Comparison of ENCODE assay signal across 7 mouse cellular contexts in genomic region chr6:18029746-18030656, GRCm38 (mm10). TPM values are rescaled to one million over a fixed set of nuclear protein-coding genes. Genes with fewer than 3 reads are reported as not detected.
A peak's percentile ranks its signal among the peaks of the same experiment; 100 is the strongest.
DNase-seq lines count a peak whose midpoint lies in the region; ATAC-seq and TF ChIP-seq lines count a peak whose summit lies in the region.

TSS of gene Wnt2 (minus strand) at chr6:18030585.

- peak; percentile 36 to 52 for DNase-seq in left cerebral cortex, postnatal 25 days (ENCODE audit: low spot score in 2 of 2)
- no peak for DNase-seq in left cerebral cortex, adult 11 months (ENCODE audit: low spot score)
- peak; percentile 40 for DNase-seq in embryo, embryonic 10 days (ENCODE audit: low spot score)
- peak; percentile 60 for DNase-seq in limb, embryonic 11.5 days (ENCODE audit: low spot score)
- peak; percentile 9 for DNase-seq in midbrain, postnatal 0 days (ENCODE audit: low spot score)
- no peak for DNase-seq in thymus, adult 18-20 months

- peak within 1 kb of the TSS; percentile 88 for H3K4me2 ChIP-seq in heart, embryonic 12.5 days
- H3K4me2 ChIP-seq in limb, embryonic 11.5 days (ENCODE audit: low read depth, severe bottlenecking) = peak within 1 kb of the TSS; percentile 90
- peak within 1 kb of the TSS; percentile 99 for H3K4me2 ChIP-seq in midbrain, postnatal 0 days (ENCODE audit: low read depth, low read length, poor library complexity, severe bottlenecking)

- peak; percentile 58 for ATAC-seq in heart, embryonic 12.5 days (ENCODE audit: insufficient number of reproducible peaks, low FRiP score)
- ATAC-seq in limb, embryonic 11.5 days (ENCODE audit: insufficient number of reproducible peaks, low FRiP score, low TSS enrichment, low read depth) = peak; percentile 35; the same call in 1 of the 2 replicates
- ATAC-seq in midbrain, postnatal 0 days (ENCODE audit: low FRiP score) = peak; percentile 51

- no peaks in the 10 kb centered on the region for H3K9me3 ChIP-seq in heart, embryonic 12.5 days (replicated peaks)
- H3K9me3 ChIP-seq in limb, embryonic 11.5 days (ENCODE audit: control insufficient read depth, low read length) = no peaks in the 10 kb centered on the region
- H3K9me3 ChIP-seq in midbrain, postnatal 0 days (ENCODE audit: low read length) = no peaks in the 10 kb centered on the region

- peaks cover 15% of the 10 kb centered on the region for H3K4me1 ChIP-seq in heart, embryonic 12.5 days (replicated peaks)
- no peaks in the 10 kb centered on the region for H3K4me1 ChIP-seq in limb, embryonic 11.5 days (ENCODE audit: control insufficient read depth, insufficient read depth, low read length)
- peaks cover 8% of the 10 kb centered on the region; the same call in 1 of the 2 replicates for H3K4me1 ChIP-seq in midbrain, postnatal 0 days (ENCODE audit: insufficient read depth, low read length)

- H3K9ac ChIP-seq in heart, embryonic 12.5 days = peak within 1 kb of the TSS; percentile 53
- peak within 1 kb of the TSS; percentile 41 for H3K9ac ChIP-seq in limb, embryonic 11.5 days (ENCODE audit: low read length)
- peak within 1 kb of the TSS; percentile 42; the same call in 1 of the 2 replicates for H3K9ac ChIP-seq in midbrain, postnatal 0 days (replicated peaks; ENCODE audit: low read length, poor library complexity, severe bottlenecking)

- H3K36me3 ChIP-seq in heart, embryonic 12.5 days = no peaks in the 10 kb centered on the region
- H3K36me3 ChIP-seq in limb, embryonic 11.5 days (ENCODE audit: control insufficient read depth, insufficient read depth, low read length) = no peaks in the 10 kb centered on the region
- H3K36me3 ChIP-seq in midbrain, postnatal 0 days (ENCODE audit: insufficient read depth, low read length) = no peaks in the 10 kb centered on the region

- no peak within 1 kb of the TSS for H3K27ac ChIP-seq in heart, embryonic 12.5 days (ENCODE audit: poor library complexity, severe bottlenecking)
- H3K27ac ChIP-seq in limb, embryonic 11.5 days (replicated peaks; ENCODE audit: low read depth, low read length) = no peak within 1 kb of the TSS
- H3K27ac ChIP-seq in midbrain, postnatal 0 days (ENCODE audit: low read depth, low read length) = no peak within 1 kb of the TSS

- no peak for TF ChIP-seq CTCF in midbrain, postnatal 0 days (IDR thresholded peaks at IDR 0.05)

- 1% methylated on average over 47 of the region's 47 CpGs for WGBS in heart, embryonic 12.5 days
- WGBS in limb, embryonic 11.5 days = under 1% methylated on average over 46 of the region's 47 CpGs
- under 1% methylated on average over 46 of the region's 47 CpGs for WGBS in midbrain, postnatal 0 days

- H3K4me3 ChIP-seq in heart, embryonic 12.5 days = peak within 1 kb of the TSS; percentile 51
- peak within 1 kb of the TSS; percentile 45 for H3K4me3 ChIP-seq in limb, embryonic 11.5 days (ENCODE audit: low read depth, low read length)
- H3K4me3 ChIP-seq in midbrain, postnatal 0 days (ENCODE audit: low read depth, low read length) = peak within 1 kb of the TSS; percentile 60

- peaks cover 27% of the 10 kb centered on the region; the same call in 1 of the 2 replicates for H3K27me3 ChIP-seq in heart, embryonic 12.5 days (replicated peaks)
- peaks cover 35% of the 10 kb centered on the region for H3K27me3 ChIP-seq in limb, embryonic 11.5 days (ENCODE audit: control insufficient read depth, insufficient read depth, low read length)
- H3K27me3 ChIP-seq in midbrain, postnatal 0 days (ENCODE audit: insufficient read depth, low read length) = peaks cover 23% of the 10 kb centered on the region

- intact Hi-C loops in left cerebral cortex, postnatal 25 days (cut with DNase I) = no loop called here

RNA-seq across cellular contexts. Expression of gene Wnt2, which starts in this region (rescaled TPM):
- 1 to 10 TPM; 5.9 to 7.0 TPM for total RNA-seq in left cerebral cortex, postnatal 25 days (2021)
- polyA plus RNA-seq in heart, embryonic 12.5 days (2016; fragmentation: Nextera tagmentation; extraction: Ambion mirVana) = 6.6 TPM in 2 replicates
- 1.9 and 2.9 TPM in 2 replicates for polyA plus RNA-seq in limb, embryonic 11.5 days (2014; fragmentation: Nextera tagmentation; extraction: Ambion mirVana)
- 0.66 TPM in 1 of 2 replicates, not detected in the other for total RNA-seq in midbrain, postnatal 0 days (2014; rRNA removed)
- polyA plus RNA-seq in midbrain, postnatal 0 days (2015; fragmentation: Nextera tagmentation; extraction: Ambion mirVana) = 0.47 and 0.49 TPM in 2 replicates

Comparison
In these comparisons a context has a peak if more than half of its experiments do, and no peak if none do; other contexts are left out.
1. DNase-seq: peak in left cerebral cortex, postnatal 25 days (2 of 2), embryo, embryonic 10 days (single experiment) and limb, embryonic 11.5 days (single experiment); none in left cerebral cortex, adult 11 months (single experiment) and thymus, adult 18-20 months (0 of 2).
2. Peak in DNase-seq, ATAC-seq, H3K4me3 ChIP-seq, H3K9ac ChIP-seq and H3K4me2 ChIP-seq in midbrain, postnatal 0 days; RNA of the gene not detected or under 1 TPM.
3. Peak in every context shown above with its lines, with median percentiles within 50 percentile points of each other: ATAC-seq, H3K4me2 ChIP-seq, H3K4me3 ChIP-seq and H3K9ac ChIP-seq.